Mouse (Mus musculus) subcutaneous adipose tissue, adult 2 months (tissue): ENCODE measurements around the gene Obp2a. TPM values are rescaled to one million over a fixed set of nuclear protein-coding genes. Genes with fewer than 3 reads are reported as not detected.

Experiments used
- polyA plus RNA-seq: library from polyadenylated mRNA; depleted of rRNA; stranded (reverse); fragments of >200 nt; gene quantifications from 2 replicates; pipeline ENCODE4 v1.2.3, GENCODE M21; 2012; ENCODE audit warnings: low replicate concordance; rRNA removed

Obp2a gene
- not detected in 2 replicates for polyA plus RNA-seq

GRCm38 (mm10) chr2:25699743-25700142 lies at the start of gene Obp2a:
Gene Obp2a, plus strand, starts transcription at chr2:25700043.

DNA sequence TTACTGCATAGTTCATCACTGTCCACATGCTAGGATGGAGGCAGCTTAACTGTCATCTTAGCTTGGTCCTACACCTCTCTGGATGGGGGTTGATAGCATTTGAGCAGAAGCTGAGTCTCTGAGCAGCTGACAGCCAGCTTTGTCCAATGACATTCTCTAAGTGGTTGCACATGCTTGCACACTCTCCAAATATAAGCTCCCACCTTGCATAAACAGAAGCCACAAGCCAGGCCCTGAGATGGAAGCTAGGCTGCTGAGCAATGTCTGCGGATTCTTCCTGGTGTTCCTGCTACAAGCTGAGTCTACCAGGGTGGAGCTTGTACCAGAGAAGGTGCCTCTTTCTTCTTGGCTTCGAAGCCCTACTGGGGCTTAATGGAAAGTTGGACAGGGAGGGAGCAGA lies 46.9 kb upstream of the Obp2a start, which contains the start of gene Lcn8:
Lcn8 (plus strand) TSS at position 219 of the 400 bp plus-strand sequence.

DNA sequence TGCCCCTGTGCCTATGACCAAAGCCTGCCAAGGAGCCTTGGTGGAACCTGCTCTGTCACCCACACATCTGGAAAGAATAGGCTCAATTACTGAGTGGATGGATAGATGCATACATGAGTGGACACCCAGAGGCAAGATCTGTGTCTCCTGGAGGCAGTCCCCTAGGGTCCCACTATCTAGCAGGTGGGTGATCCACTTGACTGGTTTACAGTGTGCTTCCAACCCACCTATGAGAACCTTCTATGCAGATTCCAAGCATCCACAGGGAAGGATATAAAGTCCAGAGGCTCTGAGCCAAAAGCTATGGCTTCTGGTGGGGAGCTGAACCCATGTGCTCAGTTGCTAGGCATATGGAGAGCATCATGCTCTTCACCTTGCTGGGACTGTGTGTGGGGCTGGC lies 42.2 kb upstream of the Obp2a start, which contains the start of gene Lcn5:
Lcn5 (plus strand) TSS at position 301 of the 400 bp plus-strand sequence.

DNA sequence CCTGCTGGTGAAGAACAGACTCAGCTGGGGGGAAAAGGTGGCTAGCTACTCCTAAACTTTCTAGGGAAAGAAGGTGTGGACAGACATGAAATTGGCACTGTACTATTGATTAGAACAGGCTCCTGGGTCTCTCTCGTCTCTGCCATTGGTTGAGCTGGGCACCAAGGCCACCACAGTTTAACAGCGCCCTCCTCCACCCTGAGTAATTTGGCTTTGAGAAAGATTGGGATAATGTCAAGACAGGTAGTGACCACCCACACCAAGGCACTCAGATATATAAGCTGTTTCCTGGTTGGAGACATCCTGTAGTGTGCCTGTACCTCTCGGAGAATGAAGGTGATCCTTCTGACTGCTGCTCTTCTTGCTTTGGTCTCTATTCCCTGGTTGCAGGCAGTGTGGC lies 23.4 kb upstream of the Obp2a start, which contains the start of gene Lcn6:
Lcn6 (plus strand) TSS at position 301 of the 400 bp plus-strand sequence.

GRCm38 (mm10) chr2:25682426-25682825 lies 17.4 kb upstream of the Obp2a start, which contains the start of gene Lcn10:
Gene Lcn10, plus strand, starts transcription at chr2:25682726.

GRCm38 (mm10) chr2:25706643-25707481 lies 7.0 kb downstream of the Obp2a start, which contains the start of gene Bmyc:
Gene Bmyc, plus strand, starts transcription at chr2:25706739.

DNA sequence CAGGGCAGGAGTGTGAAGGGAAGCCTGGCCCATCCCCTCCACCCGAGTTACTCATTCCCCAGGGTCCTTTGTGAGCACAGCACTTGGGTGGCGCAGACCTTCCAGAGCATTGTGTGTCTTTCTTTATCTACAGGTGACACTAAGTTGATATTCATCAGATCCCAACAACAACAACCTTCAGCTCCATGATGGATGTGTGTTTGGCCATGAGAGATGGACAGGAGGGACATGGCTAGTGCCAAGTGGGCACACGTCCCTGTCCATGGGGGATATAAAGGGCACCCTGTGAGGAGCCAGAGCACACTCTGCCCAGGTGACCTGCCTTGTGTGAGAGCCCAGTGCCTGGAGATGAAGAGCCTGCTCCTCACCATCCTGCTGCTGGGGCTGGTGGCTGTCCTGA lies 36.9 kb downstream of the Obp2a start, which contains the start of gene Obp2b:
Obp2b (plus strand) TSS at position 301 of the 400 bp plus-strand sequence.

Other genes with a start within 250 kb of the Obp2a start
- gene Clic3, start 243.2 kb upstream of the Obp2a start, polyA plus RNA-seq = 1.8 and 3.2 TPM in 2 replicates
- 79.2 and 84.7 TPM in 2 replicates for gene Paxx, start 238.9 kb upstream of the Obp2a start, polyA plus RNA-seq
- gene Ptgds, start 230.0 kb upstream of the Obp2a start, polyA plus RNA-seq = 1.2 and 6.5 TPM in 2 replicates
- 0.33 TPM in 1 of 2 replicates, not detected in the other for gene Lcn12, start 206.1 kb upstream of the Obp2a start, polyA plus RNA-seq
- gene Fbxw5, start 199.3 kb upstream of the Obp2a start, polyA plus RNA-seq = 27.6 and 47.3 TPM in 2 replicates
- gene C8g, start 198.3 kb upstream of the Obp2a start, polyA plus RNA-seq = 5.9 and 7.9 TPM in 2 replicates
- gene Traf2, start 153.1 kb upstream of the Obp2a start, polyA plus RNA-seq = 13.9 and 22.5 TPM in 2 replicates
- gene Edf1, start 142.2 kb upstream of the Obp2a start, polyA plus RNA-seq = 127 and 142 TPM in 2 replicates
- 1.8 and 5.5 TPM in 2 replicates for gene Mamdc4, start 125.2 kb upstream of the Obp2a start, polyA plus RNA-seq
- 48.6 and 87.4 TPM in 2 replicates for gene Phpt1, start 124.8 kb upstream of the Obp2a start, polyA plus RNA-seq
- 0.37 and 2.6 TPM in 2 replicates for gene Ajm1, start 118.3 kb upstream of the Obp2a start, polyA plus RNA-seq
- gene Rabl6, start 91.5 kb upstream of the Obp2a start, polyA plus RNA-seq = 52.3 and 88.3 TPM in 2 replicates
- not detected in 2 replicates for gene Ccdc183, start 82.4 kb upstream of the Obp2a start, polyA plus RNA-seq
- gene Tmem141, start 78.0 kb upstream of the Obp2a start, polyA plus RNA-seq = 31.8 and 53.1 TPM in 2 replicates
- 16.8 and 21.3 TPM in 2 replicates for gene Fcna, start 72.0 kb upstream of the Obp2a start, polyA plus RNA-seq
- gene Lcn8, start 46.9 kb upstream of the Obp2a start, polyA plus RNA-seq = 0.64 and 5.5 TPM in 2 replicates
- 0.52 and 3.7 TPM in 2 replicates for gene Lcn5, start 42.1 kb upstream of the Obp2a start, polyA plus RNA-seq
- gene Lcn6, start 23.3 kb upstream of the Obp2a start, polyA plus RNA-seq = 0.78 TPM in 1 of 2 replicates, not detected in the other
- gene Lcn10, start 17.3 kb upstream of the Obp2a start, polyA plus RNA-seq = 0.24 and 0.62 TPM in 2 replicates
- 48.0 and 66.2 TPM in 2 replicates for gene Bmyc, start 6.7 kb downstream of the Obp2a start, polyA plus RNA-seq
- not detected in 2 replicates for gene Obp2b, start 37.0 kb downstream of the Obp2a start, polyA plus RNA-seq
- gene Lcn3, start 65.5 kb downstream of the Obp2a start, polyA plus RNA-seq = not detected in 2 replicates
- gene Lcn11, start 77.0 kb downstream of the Obp2a start, polyA plus RNA-seq = not detected in 2 replicates
- not detected in 2 replicates for gene Gm13539, start 82.2 kb downstream of the Obp2a start, polyA plus RNA-seq
- gene Glt6d1, start 115.8 kb downstream of the Obp2a start, polyA plus RNA-seq = not detected in 2 replicates
- gene Lcn9, start 123.1 kb downstream of the Obp2a start, polyA plus RNA-seq = 0.44 and 2.1 TPM in 2 replicates
- gene Sohlh1, start 147.2 kb downstream of the Obp2a start, polyA plus RNA-seq = not detected in 2 replicates
- gene Kcnt1, start 163.7 kb downstream of the Obp2a start, polyA plus RNA-seq = 1.5 and 1.7 TPM in 2 replicates